Mouse (Mus musculus) olfactory bulb, adult 2 months (tissue): ENCODE measurements at regions not wholly inside any gene's neighbourhood (a gene's known extent, or its start where the extent isn't known, plus 50 kb on each side); places are given as distances from the start of the nearest gene placed in this dataset.

ENCODE experiments used
- CTCF ChIP-seq: fragments of 200-500 bp; IDR thresholded peaks from 2 replicates; pipeline ENCODE4 v1.5.1; 2012; ENCODE audit warnings: low read depth, mild to moderate bottlenecking, low read length, moderate library complexity; ENCODE audit not compliant: insufficient read depth
- POLR2A ChIP-seq: fragments of 200-500 bp; IDR thresholded peaks from 2 replicates; pipeline ENCODE4 v1.6.1; 2012; ENCODE audit warnings: mild to moderate bottlenecking, low read depth, low read length, moderate library complexity; ENCODE audit not compliant: insufficient read depth

- TF ChIP-seq CTCF (no peak), POLR2A (no peak)
Observed at GRCm38 (mm10) chr10:115758667-115759066, 58.0 kb upstream of the Tspan8 start.
